Mouse (Mus musculus): ENCODE measurements around the gene Mcrs1. TPM values are rescaled to one million over a fixed set of nuclear protein-coding genes. Genes with fewer than 3 reads are reported as not detected.

The Mcrs1 gene
- polyA plus RNA-seq, 1 experiment from 2014 or later = 198 TPM

Other genes with a start within 250 kb of the Mcrs1 start
- gene Tuba1c, start 222.1 kb downstream of the Mcrs1 start, polyA plus RNA-seq (2015; fragmentation: Nextera tagmentation; extraction: Ambion mirVana) = 97.6 and 102 TPM in 2 replicates
- 0.94 and 1.6 TPM in 2 replicates for gene Prph, start 196.8 kb downstream of the Mcrs1 start, polyA plus RNA-seq (2015; fragmentation: Nextera tagmentation; extraction: Ambion mirVana)
- 37.8 and 38.6 TPM in 2 replicates for gene Troap, start 177.4 kb downstream of the Mcrs1 start, polyA plus RNA-seq (2015; fragmentation: Nextera tagmentation; extraction: Ambion mirVana)
- gene C1ql4, start 164.1 kb downstream of the Mcrs1 start, polyA plus RNA-seq (2015; fragmentation: Nextera tagmentation; extraction: Ambion mirVana) = 0.39 TPM in 1 of 2 replicates, not detected in the other
- gene Dnajc22, start 158.8 kb downstream of the Mcrs1 start, polyA plus RNA-seq (2015; fragmentation: Nextera tagmentation; extraction: Ambion mirVana) = 0.25 and 0.84 TPM in 2 replicates
- gene Spats2, start 126.0 kb downstream of the Mcrs1 start, polyA plus RNA-seq (2015; fragmentation: Nextera tagmentation; extraction: Ambion mirVana) = 44.6 and 46.2 TPM in 2 replicates
- gene Kcnh3, start 27.1 kb downstream of the Mcrs1 start, polyA plus RNA-seq (2015; fragmentation: Nextera tagmentation; extraction: Ambion mirVana) = 2.3 and 2.5 TPM in 2 replicates
- gene Prpf40b, start 43.1 kb upstream of the Mcrs1 start, polyA plus RNA-seq (2015; fragmentation: Nextera tagmentation; extraction: Ambion mirVana) = 98.6 and 107 TPM in 2 replicates
- gene Fam186b, start 43.9 kb upstream of the Mcrs1 start, polyA plus RNA-seq (2015; fragmentation: Nextera tagmentation; extraction: Ambion mirVana) = 0.28 TPM in 1 of 2 replicates, not detected in the other
- 8.1 and 8.2 TPM in 2 replicates for gene Fmnl3, start 118.5 kb upstream of the Mcrs1 start, polyA plus RNA-seq (2015; fragmentation: Nextera tagmentation; extraction: Ambion mirVana)
- 227 and 249 TPM in 2 replicates for gene Tmbim6, start 140.9 kb upstream of the Mcrs1 start, polyA plus RNA-seq (2015; fragmentation: Nextera tagmentation; extraction: Ambion mirVana)
- 9.3 and 13.4 TPM in 2 replicates for gene Nckap5l, start 205.8 kb upstream of the Mcrs1 start, polyA plus RNA-seq (2015; fragmentation: Nextera tagmentation; extraction: Ambion mirVana)
- gene Bcdin3d, start 222.8 kb upstream of the Mcrs1 start, polyA plus RNA-seq (2015; fragmentation: Nextera tagmentation; extraction: Ambion mirVana) = 24.7 and 25.4 TPM in 2 replicates